Mouse (Mus musculus) heart, postnatal 14 days (tissue): ENCODE data around the gene Dync1i1. TPM values are rescaled to one million over a fixed set of nuclear protein-coding genes. Genes with fewer than 3 reads are reported as not detected.

Source experiments
- DNase-seq, 2 experiments: peaks; one replicate each; pipeline ENCODE4 v3.0.0; 2021 to 2022
- intact Hi-C: fragments of 180-260 bp; cut with DNase I; formaldehyde crosslinking; loops from one replicate; pipeline ENCODE4 v1.15.1; 2025
- total RNA-seq, 2 experiments: library from RNA; stranded (reverse); gene quantifications; 2 replicates each; pipeline ENCODE4 v1.2.3; 2021

Dync1i1 gene
- total RNA-seq, 2 experiments from 2014 or later: 0.56 to 0.62 TPM

- intact Hi-C loops: no loop called here
- DNase-seq: no peak
Measured at GRCm38 (mm10) chr6:5846154-5846553, 120.7 kb downstream of the Dync1i1 start.

- intact Hi-C loops: loop anchor here (10.0 kb wide), 1 partner anchor 1801 kb away; no protein-coding TSS in a partner anchor
Measured at GRCm38 (mm10) chr6:5854048-5854836, 128.8 kb downstream of the Dync1i1 start.

GRCm38 (mm10) chr6:5855526-5855925 is 130.1 kb downstream of the Dync1i1 start:
- no peak for DNase-seq
- intact Hi-C loops: loop anchor here (5.0 to 10.0 kb wide), 4 partner anchors 152 to 1799 kb away; no protein-coding TSS in a partner anchor

More at GRCm38 (mm10) chr6:5854048-5854836, 128.8 kb downstream of the Dync1i1 start:
- DNase-seq: no peak

DNA sequence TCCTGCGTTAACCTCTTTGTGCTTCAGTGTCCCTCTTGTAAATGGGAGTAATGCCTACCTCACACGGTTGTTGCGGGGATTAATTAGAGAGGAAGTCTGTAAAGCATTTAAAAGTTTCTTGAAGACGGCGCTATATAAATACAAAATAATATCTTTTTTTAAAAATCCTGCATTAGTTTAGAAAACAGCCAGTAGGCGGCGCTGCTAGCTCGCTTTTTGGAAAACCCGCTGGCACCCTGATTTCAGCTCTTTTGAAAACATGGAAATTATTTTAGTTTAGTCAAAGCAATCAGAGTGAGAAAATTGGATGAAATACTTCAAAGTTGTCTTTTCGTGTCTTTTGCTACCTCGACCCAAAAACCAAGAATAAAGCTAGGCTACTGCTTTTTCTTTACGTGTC is 132.9 kb downstream of the Dync1i1 start:
- DNase-seq: peak; percentile 39 to 62
- intact Hi-C loops: loop anchor here (5.0 to 10.0 kb wide), 4 partner anchors 149 to 1796 kb away; no protein-coding TSS in a partner anchor

GRCm38 (mm10) chr6:5858901-5859598 is 133.6 kb downstream of the Dync1i1 start:
- intact Hi-C loops: loop anchor here (5.0 to 10.0 kb wide), 4 partner anchors 148 to 1796 kb away; no protein-coding TSS in a partner anchor
- DNase-seq: no peak

DNA sequence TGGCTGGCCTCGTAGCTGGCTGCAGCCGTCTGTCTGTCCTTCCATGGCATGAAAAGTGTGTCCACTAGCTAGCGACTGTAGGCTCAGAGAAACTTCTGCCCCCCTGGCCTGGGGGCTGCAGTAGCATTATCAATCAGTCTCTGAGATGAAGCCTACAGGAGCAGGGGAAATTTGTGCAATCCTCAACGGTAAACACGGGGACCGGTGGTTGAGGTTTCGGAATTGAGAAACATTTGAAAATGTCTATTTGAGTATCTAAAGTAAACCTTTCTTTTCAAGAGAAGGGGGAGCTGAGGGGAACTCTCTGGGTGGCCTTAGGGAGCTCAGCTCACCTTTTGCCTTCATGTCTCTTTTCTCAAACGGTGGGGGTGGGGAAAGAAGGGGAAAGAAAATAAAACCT is 134.2 kb downstream of the Dync1i1 start:
- no peak for DNase-seq
- intact Hi-C loops: loop anchor here (5.0 to 10.0 kb wide), 4 partner anchors 148 to 1795 kb away; no protein-coding TSS in a partner anchor

DNA sequence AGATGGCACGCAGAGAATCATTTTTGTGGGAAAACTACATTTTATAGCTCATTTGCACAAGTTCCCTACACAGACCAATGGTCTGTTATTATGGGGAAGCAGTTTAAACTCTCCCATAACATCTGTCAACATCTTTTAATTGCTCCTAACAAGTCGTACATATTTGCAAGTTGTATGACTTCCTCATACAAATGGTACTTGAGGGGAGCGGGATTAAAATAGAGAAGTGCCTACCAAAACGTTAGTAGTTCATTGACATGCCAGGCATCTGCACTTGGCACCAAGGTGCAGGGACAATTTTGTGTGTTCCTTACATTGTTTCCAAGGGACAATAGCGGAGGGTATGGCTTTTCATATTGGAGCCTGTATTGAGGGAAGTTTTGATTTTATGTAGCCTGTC is 140.7 kb downstream of the Dync1i1 start:
- intact Hi-C loops: no loop called here
- DNase-seq: no peak

DNA sequence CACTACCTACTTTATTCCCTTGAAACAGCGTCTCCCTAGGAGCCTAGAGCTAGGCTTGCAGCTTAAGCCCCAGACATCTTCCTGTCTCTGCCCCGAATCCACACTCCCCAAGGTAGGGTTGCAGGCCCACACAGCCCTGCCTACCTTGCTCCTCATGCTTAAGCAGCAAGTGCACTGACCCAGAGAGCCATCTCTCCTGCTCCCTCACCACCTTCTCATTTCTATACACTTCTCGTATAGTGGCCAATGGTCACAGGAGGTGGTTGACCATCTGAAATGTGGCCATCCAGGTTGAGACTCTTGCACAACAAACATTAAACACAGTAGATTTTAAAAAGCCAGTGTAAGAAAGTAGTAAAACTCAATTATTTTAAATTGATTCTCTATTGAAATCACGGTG is 141.8 kb downstream of the Dync1i1 start:
- intact Hi-C loops: no loop called here
- DNase-seq: no peak

DNA sequence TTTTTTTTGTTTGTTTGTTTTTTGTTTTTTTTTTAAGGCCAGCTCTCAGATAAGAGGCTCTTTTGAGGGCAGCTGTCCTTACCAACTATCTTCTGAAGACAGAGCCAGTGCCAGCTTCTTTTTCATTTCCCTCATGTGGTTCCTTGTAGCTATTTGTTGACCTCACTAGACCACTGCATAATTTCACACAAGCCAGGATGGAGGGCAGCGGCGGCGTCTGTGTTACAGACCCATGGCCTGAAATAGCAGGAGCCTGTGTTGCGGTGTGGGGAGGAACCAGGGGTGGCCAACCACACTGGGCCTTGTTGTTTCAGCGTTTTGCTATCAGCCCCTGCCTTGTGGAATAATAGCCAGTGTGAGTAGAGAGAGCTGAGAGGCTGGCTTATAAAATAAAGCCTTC is 145.6 kb downstream of the Dync1i1 start:
- intact Hi-C loops: no loop called here
- no peak for DNase-seq

GRCm38 (mm10) chr6:5871581-5872298 is 146.3 kb downstream of the Dync1i1 start:
- intact Hi-C loops: no loop called here

GRCm38 (mm10) chr6:5889341-5889740 is 163.9 kb downstream of the Dync1i1 start:
- intact Hi-C loops: no loop called here
- no peak for DNase-seq

More at GRCm38 (mm10) chr6:5871581-5872298, 146.3 kb downstream of the Dync1i1 start:
- no peak for DNase-seq

- DNase-seq: no peak
- intact Hi-C loops: no loop called here
Measured at GRCm38 (mm10) chr6:5911295-5911694, 185.9 kb downstream of the Dync1i1 start.

GRCm38 (mm10) chr6:5915028-5915427 is 189.6 kb downstream of the Dync1i1 start:
- no peak for DNase-seq
- intact Hi-C loops: no loop called here

- peak in 1 of 2 experiments; percentile 2 for DNase-seq
- intact Hi-C loops: no loop called here
Measured at GRCm38 (mm10) chr6:5920670-5921069, 195.2 kb downstream of the Dync1i1 start.

DNA sequence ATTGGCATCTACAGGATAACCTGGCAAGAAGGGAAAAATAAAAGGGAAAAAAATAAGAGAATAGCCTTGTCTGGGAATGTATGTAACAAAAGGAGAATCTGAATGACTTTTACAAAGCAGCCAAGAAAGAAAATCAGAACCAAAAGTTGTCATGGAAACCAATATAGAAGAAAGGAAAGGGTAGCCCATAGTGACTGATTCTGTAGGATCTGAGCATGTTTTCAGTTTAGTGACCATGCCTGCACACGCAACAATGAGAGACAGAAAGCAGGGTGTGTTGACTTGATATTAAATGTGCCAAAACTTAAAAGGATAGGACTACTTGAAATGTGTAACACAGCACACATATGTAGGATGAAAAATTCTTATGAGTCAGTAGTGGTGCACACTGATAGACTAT is 197.2 kb downstream of the Dync1i1 start:
- intact Hi-C loops: no loop called here
- no peak for DNase-seq

DNA sequence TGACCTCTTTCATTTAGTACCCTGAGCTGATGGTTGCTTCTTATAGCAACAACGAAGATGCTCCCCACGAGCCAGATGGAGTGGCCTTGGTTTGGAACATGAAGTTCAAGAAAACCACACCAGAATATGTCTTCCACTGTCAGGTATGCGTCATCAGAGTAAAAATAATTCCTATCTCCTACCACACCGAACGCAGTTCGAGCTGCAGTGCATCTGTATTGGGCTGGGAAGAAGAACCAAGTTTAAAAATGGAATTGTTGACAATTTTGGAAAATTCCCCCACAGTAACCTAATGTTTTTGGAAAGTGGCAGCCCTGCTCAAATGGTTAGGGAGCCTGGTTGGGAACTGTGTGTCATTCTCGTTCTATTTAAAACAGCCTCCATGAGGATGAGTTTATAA is 197.7 kb downstream of the Dync1i1 start:
- no peak for DNase-seq
- intact Hi-C loops: no loop called here

DNA sequence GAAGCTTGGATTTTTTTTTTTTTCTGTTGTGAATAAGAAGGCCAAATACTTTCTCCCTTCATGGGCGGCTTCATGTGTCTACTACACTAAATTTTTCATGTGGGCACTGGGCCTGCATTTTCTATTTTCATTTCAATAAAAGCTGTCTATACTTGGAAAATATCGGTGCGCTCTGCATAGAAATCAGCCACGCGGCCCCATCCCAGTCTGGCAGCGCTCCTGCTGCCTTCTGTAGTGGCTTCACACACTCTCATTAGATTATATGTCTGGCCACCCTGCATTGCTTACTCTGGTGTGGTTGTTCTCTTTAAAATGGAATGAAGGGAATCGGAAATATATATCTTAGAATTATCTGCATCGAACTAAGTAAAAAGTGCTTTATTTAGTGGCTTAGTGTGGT is 204.7 kb downstream of the Dync1i1 start:
- no peak for DNase-seq
- intact Hi-C loops: no loop called here

DNA sequence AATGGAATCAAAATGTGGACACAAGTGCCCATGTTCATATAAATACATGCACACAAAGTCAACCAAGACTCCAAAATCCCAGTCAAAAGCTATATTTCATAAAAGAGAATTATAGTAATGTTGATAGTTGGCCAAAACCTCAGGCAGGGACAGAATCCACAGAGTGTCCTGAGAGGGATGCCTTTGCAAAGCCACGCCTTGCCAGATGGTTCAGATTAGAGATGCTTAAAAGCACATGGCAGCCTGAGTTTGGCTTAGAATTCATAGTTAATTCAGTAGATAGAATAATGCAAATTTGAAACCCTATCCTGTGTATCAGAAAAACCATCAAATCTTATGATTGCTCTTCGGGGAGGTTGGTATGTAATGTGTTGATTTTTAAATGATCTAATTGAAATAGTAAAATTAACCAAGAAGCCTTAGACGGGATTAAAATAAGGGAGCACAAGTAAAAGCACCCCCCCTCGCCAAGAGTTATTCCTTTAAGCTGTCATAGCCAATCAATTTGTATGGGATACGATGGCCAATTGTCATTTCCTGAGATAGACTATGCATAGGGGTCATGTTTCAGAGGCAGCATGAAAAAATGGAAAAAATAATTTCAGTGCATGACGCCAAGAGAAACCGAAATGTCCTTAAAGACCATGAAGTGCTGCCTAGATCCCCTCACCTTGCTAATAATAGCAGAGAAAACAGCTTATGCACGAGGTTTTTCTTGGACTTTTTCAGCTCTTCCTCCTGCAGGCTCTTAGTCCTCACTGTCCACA is 210.3 kb downstream of the Dync1i1 start:
- no peak for DNase-seq
- intact Hi-C loops: no loop called here

DNA sequence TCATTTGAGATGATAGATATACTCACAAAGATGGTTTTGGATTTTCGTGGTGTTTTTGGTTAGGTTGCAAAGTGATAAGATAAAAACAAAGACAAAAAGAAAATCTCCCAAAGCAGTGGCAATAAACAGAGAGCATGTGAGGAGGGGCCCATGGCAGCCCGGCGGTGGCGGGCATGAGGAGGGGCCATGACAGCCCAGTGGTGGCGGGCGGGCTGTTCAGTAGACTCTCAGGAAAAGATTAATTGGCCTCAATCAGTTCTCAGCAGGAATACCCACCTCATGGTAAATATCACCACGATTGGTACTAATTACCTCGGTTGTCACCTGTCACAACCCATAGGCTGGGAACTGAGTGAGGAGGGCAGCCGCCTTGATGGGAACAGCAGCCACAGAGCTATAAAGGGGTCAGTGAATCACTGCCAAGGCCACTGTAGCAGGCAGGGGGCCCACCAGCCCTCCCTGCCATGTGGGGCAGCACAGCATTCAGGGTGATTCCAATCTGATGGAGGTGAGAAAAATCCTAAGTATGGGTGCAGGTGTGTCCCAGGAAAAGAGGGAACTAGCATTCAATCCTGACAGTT is 224.5 kb downstream of the Dync1i1 start:
- DNase-seq: no peak
- intact Hi-C loops: no loop called here
